In genomic region chr4:124109371-124109770, GRCm38 (mm10) we compare ENCODE assay signal across 27 mouse cellular contexts.
DNase-seq lines count a peak whose midpoint lies in the region; ATAC-seq and TF ChIP-seq lines count a peak whose summit lies in the region.
"Had no signal": no experiment of that assay in that cellular context is flagged by ENCODE, and none has a peak within 500 bp of the region (broad histone marks: within the 10 kb centered on the region; RNA-seq: fewer than 3 reads in every experiment).

No protein-coding gene starts in this region.

- intact Hi-C loops in gastrocnemius, adult 2 months (cut with DNase I), result no loop called here

- H3K27ac ChIP-seq in gastrocnemius, adult 2 months, result no peak overlapping the region
- H3K27ac ChIP-seq: embryonic facial prominence, embryonic 10.5 days; embryonic facial prominence, embryonic 15.5 days; heart, embryonic 13.5 days; hindbrain, embryonic 10.5 days; hindbrain, embryonic 15.5 days; liver, embryonic 15.5 days; lung, embryonic 15.5 days; midbrain, embryonic 12.5 days had no signal

- DNase-seq in frontal cortex, postnatal 36 days (ENCODE audit: low spot score in 2 of 2), result peak; percentile 4 to 6
- DNase-seq in right cerebral cortex, postnatal 10 days (ENCODE audit: low spot score in 2 of 2), result peak; percentile 45 to 59
- no peak for DNase-seq in right cerebral cortex, postnatal 14 days
- DNase-seq in layer of hippocampus, adult 8-10 months (ENCODE audit: low spot score in 2 of 2), result peak; percentile 15 to 26
- no peak for DNase-seq in retina, embryonic 14.5 days (ENCODE audit: low spot score)
- no peak for DNase-seq in gastrocnemius, adult 2 months
- DNase-seq: adrenal gland, postnatal 25 days; B cell, adult 2 months; cerebellum, adult 8-10 months; cerebellum, postnatal 25 days; gastrocnemius, postnatal 10 days; heart, postnatal 10 days; kidney, adult 11 months; kidney, postnatal 14 days; liver; right cerebral cortex, adult 18-20 months; thymus, postnatal 4 days had no signal

- ATAC-seq in frontal cortex, adult (ENCODE audit: low TSS enrichment), result no peak
- ATAC-seq: inflammation-experienced regulatory T-cells, adult 6 months had no signal

- no peak for TF ChIP-seq CTCF in gastrocnemius, adult 2 months (IDR thresholded peaks at IDR 0.05)

- no peak overlapping the region for H3K4me3 ChIP-seq in gastrocnemius, adult 2 months
- H3K4me3 ChIP-seq: embryonic facial prominence, embryonic 10.5 days; embryonic facial prominence, embryonic 15.5 days; heart, embryonic 13.5 days; hindbrain, embryonic 10.5 days; hindbrain, embryonic 15.5 days; liver, embryonic 15.5 days; lung, embryonic 15.5 days; midbrain, embryonic 12.5 days had no signal

Comparison
In these comparisons a context has a peak if more than half of its experiments do, and no peak if none do; other contexts are left out.
1. DNase-seq: peak in frontal cortex, postnatal 36 days (2 of 2), right cerebral cortex, postnatal 10 days (2 of 2) and layer of hippocampus, adult 8-10 months (2 of 2); none in right cerebral cortex, postnatal 14 days (single experiment), retina, embryonic 14.5 days (single experiment) and gastrocnemius, adult 2 months (single experiment).